Mouse (Mus musculus) large intestine, adult 2 months (tissue): ENCODE measurements around the gene Usp38. TPM values are rescaled to one million over a fixed set of nuclear protein-coding genes. Genes with fewer than 3 reads are reported as not detected.

Experiments used
- DNase-seq: peaks from one replicate; pipeline ENCODE4 v3.0.0-alpha.2; 2012; ENCODE audit warnings: low read depth, low spot score
- WGBS: fragments of 180-500 bp; shearing (Covaris S2); methylation state at CpG from one replicate; pipeline ENCODE4 v1.1.7; 2018; 5-methylcytosine and 5-hydroxymethylcytosine counted together
- polyA plus RNA-seq: library from polyadenylated mRNA; depleted of rRNA; stranded (reverse); fragments of >200 nt; gene quantifications from 2 replicates; pipeline ENCODE4 v1.2.3, GENCODE M21; 2012; rRNA removed

Usp38 gene
- polyA plus RNA-seq, 1 experiment, result 6.3 TPM

DNA sequence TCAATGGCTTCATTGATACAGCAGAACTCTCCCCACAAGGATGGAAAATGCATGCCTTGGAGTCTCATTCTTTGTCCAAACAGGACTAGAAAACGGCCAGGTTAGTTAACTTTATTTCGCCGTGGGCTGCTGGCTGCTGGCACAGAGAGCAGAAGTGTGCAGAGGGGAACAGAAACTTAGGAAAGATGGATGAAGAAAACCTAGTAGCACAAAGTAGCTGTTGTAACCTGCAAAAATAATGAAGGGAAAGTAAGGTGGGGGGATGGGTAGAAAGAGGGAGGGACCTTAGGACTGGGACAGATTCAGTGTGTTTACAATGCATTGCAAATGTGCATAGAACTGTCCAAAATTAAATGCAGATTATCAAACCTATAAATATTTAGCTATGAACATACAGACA lies 51.6 kb downstream of the Usp38 start:
- WGBS, result 90% methylated on average over 3 of the region's 3 CpGs
- DNase-seq, result no peak

DNA sequence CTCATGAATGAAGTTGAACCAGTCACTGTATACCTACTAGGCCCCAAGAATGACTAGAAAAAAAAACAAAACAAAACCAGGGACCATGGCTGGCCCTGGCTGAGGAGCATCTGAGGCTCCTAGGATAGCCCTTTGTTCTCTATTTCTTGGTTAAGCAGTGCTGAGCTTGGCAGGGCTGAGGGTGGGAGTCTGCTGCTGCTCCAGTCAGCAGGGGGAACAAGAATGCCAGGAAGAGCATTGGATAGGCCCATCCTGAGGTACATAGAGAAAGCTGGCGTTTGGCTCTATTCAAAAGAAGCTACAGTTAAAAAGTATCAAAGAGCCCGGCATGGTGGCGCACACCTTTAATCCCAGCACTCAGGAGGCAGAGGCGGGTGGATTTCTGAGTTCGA lies 52.1 kb downstream of the Usp38 start:
- DNase-seq, result no peak
- WGBS, result 94% methylated on average over 5 of the region's 5 CpGs

DNA sequence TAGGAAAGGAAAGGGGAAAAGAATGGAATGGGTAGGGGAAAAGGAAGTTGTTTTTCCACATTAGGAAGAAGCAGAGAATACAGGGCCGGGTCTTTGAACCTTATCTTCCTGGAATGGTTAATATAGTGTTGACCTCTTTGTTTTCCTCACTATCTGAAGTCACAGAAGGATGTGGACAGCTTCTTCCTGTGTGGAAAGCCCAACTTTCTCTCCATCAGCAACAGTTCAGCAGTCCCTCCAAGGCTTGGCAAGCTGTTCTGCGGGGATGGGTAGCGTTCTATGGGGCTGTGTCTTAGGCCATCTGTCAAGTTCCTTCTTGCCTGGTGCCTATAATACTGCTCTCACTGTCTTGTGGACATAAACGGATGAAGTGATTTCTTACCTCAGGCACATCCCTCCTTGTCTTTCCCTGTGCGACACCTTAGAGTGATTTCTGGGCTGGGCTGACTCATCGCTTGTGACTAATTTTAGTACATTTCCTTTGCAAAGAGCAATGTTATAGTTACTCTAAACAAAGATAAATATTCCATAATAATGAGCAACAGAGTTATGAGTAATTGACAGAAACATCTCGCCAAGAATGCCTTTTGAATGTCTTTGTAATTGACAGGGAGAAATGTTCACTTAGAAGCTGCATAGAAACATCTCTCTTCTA lies 52.7 kb downstream of the Usp38 start:
- 67% methylated on average over 7 of the region's 7 CpGs for WGBS
- no peak for DNase-seq

- no peak for DNase-seq
- 59% methylated on average over 4 of the region's 4 CpGs for WGBS
Measured at GRCm38 (mm10) chr8:80961070-80961609, 53.6 kb downstream of the Usp38 start.

- DNase-seq, result no peak
- WGBS, result 59% methylated on average over 9 of the region's 9 CpGs
Measured at GRCm38 (mm10) chr8:80959588-80960268, 55.0 kb downstream of the Usp38 start.

DNA sequence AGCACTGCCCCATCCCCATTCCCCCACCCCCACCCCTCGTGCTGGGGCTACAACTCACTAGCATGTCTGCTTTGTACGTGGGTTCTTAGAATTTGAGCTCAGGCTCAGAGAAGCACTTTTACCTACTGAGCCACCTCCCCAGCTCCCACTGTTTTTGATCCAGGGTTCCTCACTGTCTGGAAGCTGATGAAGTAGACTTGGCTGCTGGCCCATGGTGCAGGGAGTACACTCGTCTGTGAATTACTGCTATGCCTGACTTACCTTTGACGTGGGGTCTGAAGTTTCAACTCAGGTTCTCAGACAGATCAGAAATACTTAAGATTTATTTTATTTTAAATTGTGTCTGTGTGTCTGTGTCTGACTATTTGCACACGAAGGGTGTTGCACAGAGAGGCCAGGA lies 57.0 kb downstream of the Usp38 start:
- 68% methylated on average over 5 of the region's 5 CpGs for WGBS
- no peak for DNase-seq

- WGBS, result 82% methylated on average over 3 of the region's 3 CpGs
- no peak for DNase-seq
Measured at GRCm38 (mm10) chr8:80952973-80953372, 61.8 kb downstream of the Usp38 start.

DNA sequence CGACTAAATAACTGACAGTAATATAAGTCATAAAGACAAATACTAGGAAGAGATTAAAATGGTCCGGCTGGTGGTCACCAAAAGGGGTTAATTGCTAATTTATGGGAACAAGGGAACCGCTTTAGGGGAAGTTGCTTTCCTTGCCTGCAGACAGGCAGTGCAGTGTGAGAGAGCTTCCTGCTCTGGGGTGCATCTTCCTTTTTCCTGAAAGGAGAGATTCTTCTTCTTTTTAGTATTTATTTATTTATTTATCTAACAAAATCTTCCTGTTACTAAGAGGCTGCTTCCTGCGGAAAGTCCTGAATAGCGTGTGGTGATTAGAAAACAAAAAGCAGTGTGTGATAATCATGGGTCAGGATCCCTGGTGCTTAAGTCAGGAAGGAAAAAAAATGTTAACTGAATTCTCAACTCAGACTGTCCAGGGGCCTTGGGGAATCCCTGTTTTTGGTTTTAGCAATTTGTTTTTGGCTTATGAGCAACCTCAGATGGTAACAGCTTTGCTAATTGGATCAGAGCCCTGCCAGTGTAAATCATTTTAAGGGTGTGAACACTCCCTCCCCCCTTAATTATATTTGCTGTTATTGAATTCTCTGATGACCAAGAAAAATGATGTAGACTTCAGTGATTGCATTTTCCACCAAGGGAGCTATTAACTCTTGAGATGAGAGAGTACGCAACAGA lies 62.4 kb downstream of the Usp38 start:
- DNase-seq, result no peak

DNA sequence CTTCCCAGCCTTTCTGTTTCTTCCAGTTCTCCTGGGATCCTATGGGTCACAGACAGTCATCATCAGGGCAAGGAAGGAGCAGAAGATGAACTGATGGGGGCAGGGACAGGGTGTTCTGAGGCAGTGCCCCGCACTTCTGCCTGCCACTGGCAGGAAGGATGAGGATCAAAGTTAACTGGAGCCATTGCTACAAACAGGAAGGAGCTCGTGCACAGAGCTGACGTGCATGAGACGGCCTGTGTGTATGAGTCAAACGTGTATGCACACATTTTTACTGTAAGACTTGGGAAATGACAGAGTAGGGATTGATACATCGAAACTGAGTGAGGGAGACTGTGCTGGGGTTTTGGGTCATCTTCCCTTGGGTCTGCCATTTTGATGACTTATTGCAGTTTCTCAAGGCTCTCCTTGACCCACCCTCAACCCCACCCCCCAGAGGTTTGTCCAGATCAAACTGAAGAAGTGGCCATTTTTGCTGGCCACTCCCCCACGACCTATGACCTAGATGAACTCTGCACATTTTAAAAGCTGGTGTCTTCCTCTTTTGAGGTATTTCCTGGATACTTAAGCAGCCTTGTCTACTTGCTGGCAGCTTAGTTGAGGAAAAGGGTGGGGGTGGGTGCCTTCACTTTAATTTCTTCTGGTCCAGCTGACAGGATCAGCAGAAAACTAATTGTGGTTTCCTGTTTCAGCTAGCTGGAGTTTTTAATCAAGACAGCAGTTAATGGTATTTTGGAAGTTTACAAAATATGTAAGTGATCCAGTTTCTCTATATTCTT lies 66.1 kb downstream of the Usp38 start:
- WGBS, result 61% methylated on average over 7 of the region's 7 CpGs
- DNase-seq, result no peak

More for the DNA sequence above, 62.4 kb downstream of the Usp38 start:
- 50% methylated on average over 6 of the region's 6 CpGs for WGBS

DNA sequence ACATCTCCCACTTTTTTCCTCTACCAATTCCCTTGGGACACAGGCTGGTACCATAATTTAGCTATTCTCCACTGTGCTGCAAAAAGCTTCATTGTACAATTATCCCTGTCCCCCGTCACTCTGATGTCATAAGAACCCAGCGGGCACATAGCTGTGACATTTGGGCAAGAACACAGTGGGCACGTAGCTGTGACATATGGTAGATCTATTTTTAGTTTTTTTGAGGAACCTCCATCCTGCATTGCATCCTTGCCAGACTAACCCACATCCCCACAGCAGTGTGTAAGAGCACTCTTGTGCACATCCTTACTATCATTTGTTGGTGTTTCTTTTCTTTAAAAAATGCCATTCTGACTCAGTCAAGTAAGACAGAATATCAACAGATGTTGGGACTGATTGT lies 71.0 kb downstream of the Usp38 start:
- DNase-seq, result no peak
- 83% methylated on average over 3 of the region's 3 CpGs for WGBS

GRCm38 (mm10) chr8:80941621-80942020 lies 73.1 kb downstream of the Usp38 start:
- 84% methylated on average over 3 of the region's 3 CpGs for WGBS

GRCm38 (mm10) chr8:80937814-80938650 lies 76.7 kb downstream of the Usp38 start:
- no peak for DNase-seq
- 58% methylated on average over 15 of the region's 15 CpGs for WGBS

More at GRCm38 (mm10) chr8:80941621-80942020, 73.1 kb downstream of the Usp38 start:
- no peak for DNase-seq

Other genes starting within 250 kb of the Usp38 start
- gene Gab1, start 134.4 kb downstream of the Usp38 start, polyA plus RNA-seq, result 10.5 and 13.4 TPM in 2 replicates